Mouse (Mus musculus): ENCODE measurements around the gene Adcy2.

DNA sequence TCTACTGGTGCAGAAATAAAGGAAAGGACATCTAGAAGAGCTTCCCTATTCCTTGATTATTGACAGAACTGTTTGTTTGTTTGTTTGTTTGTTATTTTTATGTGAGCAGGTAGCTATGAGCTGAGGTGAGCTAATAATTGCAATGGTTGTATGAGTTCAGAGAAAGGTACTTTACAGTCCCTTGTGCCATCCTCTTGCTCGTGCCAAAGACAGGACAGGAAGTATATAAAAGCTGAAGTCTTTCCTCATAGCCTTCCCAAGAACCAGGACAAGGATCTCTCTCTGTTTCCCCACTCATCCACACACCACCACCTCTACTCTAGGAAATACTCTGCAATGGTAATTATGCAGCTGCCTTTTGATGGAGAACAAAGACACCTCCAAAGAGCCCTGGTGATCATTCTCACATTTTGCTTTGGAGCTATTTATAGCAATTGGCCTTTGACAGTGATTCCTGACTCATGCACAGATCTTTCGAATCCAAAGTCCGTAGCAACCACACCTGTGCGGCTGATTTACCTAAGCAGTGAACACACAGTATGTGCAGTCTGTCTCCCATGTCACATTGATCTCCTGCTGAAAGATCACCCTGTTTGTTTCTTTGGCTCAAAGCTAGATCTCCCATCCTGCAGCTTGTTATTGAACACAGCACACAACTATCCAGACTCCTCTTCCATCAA is 29.9 kb upstream of the Adcy2 start:
- no peak for TF ChIP-seq POLR2A (IDR thresholded peaks at IDR 0.05; ENCODE audit: insufficient read depth, low read length)
- TF ChIP-seq CTCF (IDR thresholded peaks at IDR 0.05; ENCODE audit: low read depth, low read length), result no peak

Data from ES-Bruce4 (cell line).